Mouse (Mus musculus): ENCODE measurements around the gene Sox5. TPM values are rescaled to one million over a fixed set of nuclear protein-coding genes. Genes with fewer than 3 reads are reported as not detected.
A peak's percentile ranks its signal among the peaks of the same experiment; 100 is the strongest.

Sox5 gene
- total and polyA plus RNA-seq, 2 experiments from 2014 or later, result 26.2 to 32.9 TPM

GRCm38 (mm10) chr6:144039221-144039620 lies 742.6 kb downstream of the Sox5 start:
- Histone ChIP-seq H3K36me3 (ENCODE audit: insufficient read depth, low read length) (no peaks in the 10 kb centered on the region), H3K9me3 (ENCODE audit: low read length) (no peaks in the 10 kb centered on the region), H3K27me3 (ENCODE audit: insufficient read depth, low read length) (no peaks in the 10 kb centered on the region), H3K4me2 (ENCODE audit: low read depth, low read length) (no peak overlapping the region), H3K9ac (replicated peaks; ENCODE audit: low read length) (no peak overlapping the region), H3K4me3 (ENCODE audit: low read length) (no peak overlapping the region), H3K27ac (no peak overlapping the region), H3K4me1 (ENCODE audit: insufficient read depth, low read length) (no peaks in the 10 kb centered on the region)
- TF ChIP-seq CTCF (IDR thresholded peaks at IDR 0.05; ENCODE audit: low read depth), result no peak
- DNase-seq (ENCODE audit: low spot score) (no peak), ATAC-seq (no peak)
- 21% methylated on average over 7 of the region's 7 CpGs for WGBS

GRCm38 (mm10) chr6:144033191-144033590 lies 748.6 kb downstream of the Sox5 start:
- Histone ChIP-seq H3K36me3 (ENCODE audit: insufficient read depth, low read length) (no peaks in the 10 kb centered on the region), H3K4me3 (ENCODE audit: low read length) (no peak overlapping the region), H3K27me3 (ENCODE audit: insufficient read depth, low read length) (no peaks in the 10 kb centered on the region), H3K9me3 (ENCODE audit: low read length) (no peaks in the 10 kb centered on the region), H3K4me1 (ENCODE audit: insufficient read depth, low read length) (no peaks in the 10 kb centered on the region), H3K9ac (replicated peaks; ENCODE audit: low read length) (no peak overlapping the region), H3K27ac (no peak overlapping the region), H3K4me2 (ENCODE audit: low read depth, low read length) (no peak overlapping the region)
- 86% methylated on average over 2 of the region's 2 CpGs for WGBS
- ATAC-seq (no peak), DNase-seq (ENCODE audit: low spot score) (no peak)
- TF ChIP-seq CTCF (IDR thresholded peaks at IDR 0.05; ENCODE audit: low read depth), result no peak

- no peak overlapping the region for H3K4me2 ChIP-seq (ENCODE audit: low read depth, low read length)
- no peak overlapping the region for H3K4me3 ChIP-seq (ENCODE audit: low read length)
- H3K4me1 ChIP-seq (ENCODE audit: insufficient read depth, low read length), result no peaks in the 10 kb centered on the region
- DNase-seq (ENCODE audit: low spot score) (no peak), ATAC-seq (no peak)
- H3K27me3 ChIP-seq (ENCODE audit: insufficient read depth, low read length), result no peaks in the 10 kb centered on the region
- TF ChIP-seq CTCF (IDR thresholded peaks at IDR 0.05; ENCODE audit: low read depth), result no peak
- H3K27ac ChIP-seq, result no peak overlapping the region
- H3K9me3 ChIP-seq (ENCODE audit: low read length), result no peaks in the 10 kb centered on the region
- no peak overlapping the region for H3K9ac ChIP-seq (replicated peaks; ENCODE audit: low read length)
- no peaks in the 10 kb centered on the region for H3K36me3 ChIP-seq (ENCODE audit: insufficient read depth, low read length)
Observed at GRCm38 (mm10) chr6:144016929-144017328, 764.8 kb downstream of the Sox5 start.

- no peak overlapping the region for H3K4me2 ChIP-seq (ENCODE audit: low read depth, low read length)
- no peaks in the 10 kb centered on the region for H3K9me3 ChIP-seq (ENCODE audit: low read length)
- DNase-seq (ENCODE audit: low spot score) (no peak), ATAC-seq (no peak)
- H3K27ac ChIP-seq, result no peak overlapping the region
- no peaks in the 10 kb centered on the region for H3K27me3 ChIP-seq (ENCODE audit: insufficient read depth, low read length)
- H3K9ac ChIP-seq (replicated peaks; ENCODE audit: low read length), result no peak overlapping the region
- no peaks in the 10 kb centered on the region for H3K4me1 ChIP-seq (ENCODE audit: insufficient read depth, low read length)
- WGBS, result 86% methylated on average over 14 of the region's 14 CpGs
- H3K36me3 ChIP-seq (ENCODE audit: insufficient read depth, low read length), result no peaks in the 10 kb centered on the region
- no peak overlapping the region for H3K4me3 ChIP-seq (ENCODE audit: low read length)
- no peak for TF ChIP-seq CTCF (IDR thresholded peaks at IDR 0.05; ENCODE audit: low read depth)
Observed at GRCm38 (mm10) chr6:144011880-144012524, 769.8 kb downstream of the Sox5 start.

GRCm38 (mm10) chr6:144010995-144011394 lies 770.8 kb downstream of the Sox5 start:
- WGBS, result 80% methylated on average over 3 of the region's 3 CpGs
- no peaks in the 10 kb centered on the region for H3K27me3 ChIP-seq (ENCODE audit: insufficient read depth, low read length)
- no peak overlapping the region for H3K27ac ChIP-seq
- ATAC-seq, result no peak
- no peaks in the 10 kb centered on the region for H3K9me3 ChIP-seq (ENCODE audit: low read length)
- TF ChIP-seq CTCF (IDR thresholded peaks at IDR 0.05; ENCODE audit: low read depth), result no peak
- DNase-seq (ENCODE audit: low spot score), result no peak
- no peak overlapping the region for H3K9ac ChIP-seq (replicated peaks; ENCODE audit: low read length)
- H3K4me1 ChIP-seq (ENCODE audit: insufficient read depth, low read length), result no peaks in the 10 kb centered on the region
- no peak overlapping the region for H3K4me2 ChIP-seq (ENCODE audit: low read depth, low read length)
- no peaks in the 10 kb centered on the region for H3K36me3 ChIP-seq (ENCODE audit: insufficient read depth, low read length)
- H3K4me3 ChIP-seq (ENCODE audit: low read length), result no peak overlapping the region

- Histone ChIP-seq H3K27ac (no peak overlapping the region), H3K4me2 (ENCODE audit: low read depth, low read length) (no peak overlapping the region), H3K9ac (replicated peaks; ENCODE audit: low read length) (no peak overlapping the region), H3K4me3 (ENCODE audit: low read length) (no peak overlapping the region), H3K36me3 (ENCODE audit: insufficient read depth, low read length) (no peaks in the 10 kb centered on the region), H3K4me1 (ENCODE audit: insufficient read depth, low read length) (no peaks in the 10 kb centered on the region), H3K27me3 (ENCODE audit: insufficient read depth, low read length) (no peaks in the 10 kb centered on the region), H3K9me3 (ENCODE audit: low read length) (no peaks in the 10 kb centered on the region)
- TF ChIP-seq CTCF (IDR thresholded peaks at IDR 0.05; ENCODE audit: low read depth), result no peak
- ATAC-seq (no peak), DNase-seq (ENCODE audit: low spot score) (no peak)
Observed at GRCm38 (mm10) chr6:144010285-144010684, 771.5 kb downstream of the Sox5 start.

- DNase-seq (ENCODE audit: low spot score) (no peak), ATAC-seq (no peak)
- no peaks in the 10 kb centered on the region for H3K36me3 ChIP-seq (ENCODE audit: insufficient read depth, low read length)
- H3K27ac ChIP-seq, result no peak overlapping the region
- H3K4me1 ChIP-seq (ENCODE audit: insufficient read depth, low read length), result no peaks in the 10 kb centered on the region
- no peaks in the 10 kb centered on the region for H3K9me3 ChIP-seq (ENCODE audit: low read length)
- no peak overlapping the region for H3K4me3 ChIP-seq (ENCODE audit: low read length)
- H3K27me3 ChIP-seq (ENCODE audit: insufficient read depth, low read length), result no peaks in the 10 kb centered on the region
- H3K4me2 ChIP-seq (ENCODE audit: low read depth, low read length), result no peak overlapping the region
- WGBS, result 90% methylated on average over 6 of the region's 6 CpGs
- no peak overlapping the region for H3K9ac ChIP-seq (replicated peaks; ENCODE audit: low read length)
- peak; percentile 37 for TF ChIP-seq CTCF (IDR thresholded peaks at IDR 0.05; ENCODE audit: low read depth)
Observed at GRCm38 (mm10) chr6:144005132-144005531, 776.6 kb downstream of the Sox5 start.
